Mouse (Mus musculus): ENCODE data around the gene Gchfr. TPM values are rescaled to one million over a fixed set of nuclear protein-coding genes. Genes with fewer than 3 reads are reported as not detected.

The Gchfr gene
- polyA plus RNA-seq (2014; fragmentation: Nextera tagmentation; extraction: Ambion mirVana): 2.7 and 2.9 TPM in 2 replicates

GRCm38 (mm10) chr2:119166901-119167865, at the start of gene Gchfr:
Gchfr (plus strand) TSS chr2:119167773.
- 0 out of 2 replicates have a peak within 1 kb of the TSS, but pooled peaks have one; percentile 36 for H3K9ac ChIP-seq (replicated peaks; ENCODE audit: low read depth, low read length)
- peak within 1 kb of the TSS; percentile 42 for H3K4me3 ChIP-seq (ENCODE audit: low read depth, low read length)
- H3K4me2 ChIP-seq (replicated peaks; ENCODE audit: low read depth, low read length): peak within 1 kb of the TSS; percentile 96
- H3K27ac ChIP-seq (ENCODE audit: low read length): no peak within 1 kb of the TSS
- H3K36me3 ChIP-seq (ENCODE audit: control insufficient read depth, insufficient read depth, low read length): no peaks in the 10 kb centered on the region; the same call in 1 of the 2 replicates
- WGBS: under 1% methylated on average over 60 of the region's 60 CpGs
- H3K4me1 ChIP-seq (ENCODE audit: control insufficient read depth, insufficient read depth, low read length): no peaks in the 10 kb centered on the region
- no peaks in the 10 kb centered on the region for H3K27me3 ChIP-seq (ENCODE audit: control insufficient read depth, insufficient read depth, low read length)
- H3K9me3 ChIP-seq (ENCODE audit: control insufficient read depth, low read depth, low read length): no peaks in the 10 kb centered on the region
- ATAC-seq (ENCODE audit: insufficient number of reproducible peaks, insufficient read depth, low FRiP score, low read depth): peak; percentile 74

GRCm38 (mm10) chr2:119136346-119136898, 31.2 kb upstream of the Gchfr start:
- 81% methylated on average over 5 of the region's 5 CpGs for WGBS
- peaks cover 49% of the 10 kb centered on the region for H3K36me3 ChIP-seq (ENCODE audit: control insufficient read depth, insufficient read depth, low read length)
- no peak overlapping the region for H3K9ac ChIP-seq (replicated peaks; ENCODE audit: low read depth, low read length)
- H3K9me3 ChIP-seq (ENCODE audit: control insufficient read depth, low read depth, low read length): no peaks in the 10 kb centered on the region
- H3K4me2 ChIP-seq (replicated peaks; ENCODE audit: low read depth, low read length): no peak overlapping the region
- no peak for ATAC-seq (ENCODE audit: insufficient number of reproducible peaks, insufficient read depth, low FRiP score, low read depth)
- no peak overlapping the region for H3K4me3 ChIP-seq (ENCODE audit: low read depth, low read length)
- no peaks in the 10 kb centered on the region for H3K4me1 ChIP-seq (ENCODE audit: control insufficient read depth, insufficient read depth, low read length)
- H3K27me3 ChIP-seq (ENCODE audit: control insufficient read depth, insufficient read depth, low read length): no peaks in the 10 kb centered on the region
- H3K27ac ChIP-seq (ENCODE audit: low read length): no peak overlapping the region

- Histone ChIP-seq H3K9me3 (ENCODE audit: control insufficient read depth, low read depth, low read length) (peaks cover 4% of the 10 kb centered on the region; the same call in 1 of the 2 replicates), H3K4me3 (ENCODE audit: low read depth, low read length) (no peak overlapping the region), H3K4me1 (ENCODE audit: control insufficient read depth, insufficient read depth, low read length) (no peaks in the 10 kb centered on the region), H3K27me3 (ENCODE audit: control insufficient read depth, insufficient read depth, low read length) (no peaks in the 10 kb centered on the region), H3K9ac (replicated peaks; ENCODE audit: low read depth, low read length) (no peak overlapping the region), H3K27ac (ENCODE audit: low read length) (no peak overlapping the region), H3K4me2 (replicated peaks; ENCODE audit: low read depth, low read length) (no peak overlapping the region), H3K36me3 (ENCODE audit: control insufficient read depth, insufficient read depth, low read length) (peaks cover 57% of the 10 kb centered on the region)
- no peak for ATAC-seq (ENCODE audit: insufficient number of reproducible peaks, insufficient read depth, low FRiP score, low read depth)
- 89% methylated on average over 2 of the region's 2 CpGs for whole genome bisulfite sequencing
These were observed 22.4 kb upstream of the Gchfr start for GRCm38 (mm10) chr2:119145199-119145598.

- H3K9me3 ChIP-seq (ENCODE audit: control insufficient read depth, low read depth, low read length): peaks cover 4% of the 10 kb centered on the region; the same call in 1 of the 2 replicates
- H3K27ac ChIP-seq (ENCODE audit: low read length): no peak overlapping the region
- H3K36me3 ChIP-seq (ENCODE audit: control insufficient read depth, insufficient read depth, low read length): peaks cover 63% of the 10 kb centered on the region
- 86% methylated on average over 6 of the region's 6 CpGs for WGBS
- H3K4me2 ChIP-seq (replicated peaks; ENCODE audit: low read depth, low read length): no peak overlapping the region
- H3K4me1 ChIP-seq (ENCODE audit: control insufficient read depth, insufficient read depth, low read length): no peaks in the 10 kb centered on the region
- H3K27me3 ChIP-seq (ENCODE audit: control insufficient read depth, insufficient read depth, low read length): no peaks in the 10 kb centered on the region
- ATAC-seq (ENCODE audit: insufficient number of reproducible peaks, insufficient read depth, low FRiP score, low read depth): no peak
- H3K9ac ChIP-seq (replicated peaks; ENCODE audit: low read depth, low read length): no peak overlapping the region
- H3K4me3 ChIP-seq (ENCODE audit: low read depth, low read length): no peak overlapping the region
These were observed 21.1 kb upstream of the Gchfr start for GRCm38 (mm10) chr2:119146435-119146834.

DNA sequence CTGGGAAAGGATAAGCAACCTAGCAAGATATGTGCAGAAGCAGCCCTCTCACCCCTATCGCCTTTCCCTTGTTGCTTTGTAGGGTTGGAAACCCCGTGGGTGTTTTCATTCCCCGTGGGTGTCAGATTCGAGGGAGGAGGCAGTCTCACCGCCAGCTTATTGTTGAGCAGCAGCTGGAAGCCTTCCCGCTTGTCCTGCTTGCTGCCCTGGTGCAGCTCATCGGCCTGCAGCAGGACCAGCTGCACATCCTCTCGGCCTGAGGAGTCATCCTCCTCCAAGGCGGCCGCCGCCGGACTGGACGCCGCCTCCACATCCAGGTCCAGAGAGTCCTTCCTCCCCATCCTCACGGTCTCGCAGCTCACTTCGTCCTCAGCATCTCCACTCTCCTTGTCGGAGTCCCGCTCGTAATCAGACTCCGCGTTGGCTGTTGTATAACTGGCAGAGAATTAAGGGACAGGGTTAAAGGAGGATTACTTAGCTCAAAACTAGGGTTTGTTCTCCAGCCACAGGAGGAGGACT, 20.4 kb upstream of the Gchfr start:
- H3K27me3 ChIP-seq (ENCODE audit: control insufficient read depth, insufficient read depth, low read length): no peaks in the 10 kb centered on the region
- H3K27ac ChIP-seq (ENCODE audit: low read length): no peak overlapping the region
- H3K4me3 ChIP-seq (ENCODE audit: low read depth, low read length): no peak overlapping the region
- no peak overlapping the region for H3K9ac ChIP-seq (replicated peaks; ENCODE audit: low read depth, low read length)
- peaks cover 63% of the 10 kb centered on the region for H3K36me3 ChIP-seq (ENCODE audit: control insufficient read depth, insufficient read depth, low read length)
- H3K9me3 ChIP-seq (ENCODE audit: control insufficient read depth, low read depth, low read length): peaks cover 4% of the 10 kb centered on the region; the same call in 1 of the 2 replicates
- no peaks in the 10 kb centered on the region for H3K4me1 ChIP-seq (ENCODE audit: control insufficient read depth, insufficient read depth, low read length)
- no peak overlapping the region for H3K4me2 ChIP-seq (replicated peaks; ENCODE audit: low read depth, low read length)
- ATAC-seq (ENCODE audit: insufficient number of reproducible peaks, insufficient read depth, low FRiP score, low read depth): no peak
- WGBS: 84% methylated on average over 22 of the region's 22 CpGs

- Histone ChIP-seq H3K27ac (ENCODE audit: low read length) (no peak overlapping the region), H3K27me3 (ENCODE audit: control insufficient read depth, insufficient read depth, low read length) (no peaks in the 10 kb centered on the region), H3K4me3 (ENCODE audit: low read depth, low read length) (no peak overlapping the region), H3K9ac (replicated peaks; ENCODE audit: low read depth, low read length) (no peak overlapping the region), H3K4me1 (ENCODE audit: control insufficient read depth, insufficient read depth, low read length) (no peaks in the 10 kb centered on the region), H3K9me3 (ENCODE audit: control insufficient read depth, low read depth, low read length) (peaks cover 4% of the 10 kb centered on the region; the same call in 1 of the 2 replicates), H3K36me3 (ENCODE audit: control insufficient read depth, insufficient read depth, low read length) (peaks cover 61% of the 10 kb centered on the region), H3K4me2 (replicated peaks; ENCODE audit: low read depth, low read length) (no peak overlapping the region)
- no peak for ATAC-seq (ENCODE audit: insufficient number of reproducible peaks, insufficient read depth, low FRiP score, low read depth)
- 90% methylated on average over 8 of the region's 8 CpGs for WGBS
These were observed 19.8 kb upstream of the Gchfr start for GRCm38 (mm10) chr2:119147775-119148174.

- Histone ChIP-seq H3K4me1 (ENCODE audit: control insufficient read depth, insufficient read depth, low read length) (peaks cover 9% of the 10 kb centered on the region), H3K4me2 (replicated peaks; ENCODE audit: low read depth, low read length) (no peak overlapping the region), H3K36me3 (ENCODE audit: control insufficient read depth, insufficient read depth, low read length) (peaks cover 47% of the 10 kb centered on the region), H3K27ac (ENCODE audit: low read length) (no peak overlapping the region), H3K9ac (replicated peaks; ENCODE audit: low read depth, low read length) (no peak overlapping the region), H3K4me3 (ENCODE audit: low read depth, low read length) (no peak overlapping the region), H3K9me3 (ENCODE audit: control insufficient read depth, low read depth, low read length) (no peaks in the 10 kb centered on the region), H3K27me3 (ENCODE audit: control insufficient read depth, insufficient read depth, low read length) (no peaks in the 10 kb centered on the region)
- ATAC-seq (ENCODE audit: insufficient number of reproducible peaks, insufficient read depth, low FRiP score, low read depth): no peak
- 85% methylated on average over 6 of the region's 6 CpGs for WGBS
These were observed 15.3 kb upstream of the Gchfr start for GRCm38 (mm10) chr2:119152255-119152654.

DNA sequence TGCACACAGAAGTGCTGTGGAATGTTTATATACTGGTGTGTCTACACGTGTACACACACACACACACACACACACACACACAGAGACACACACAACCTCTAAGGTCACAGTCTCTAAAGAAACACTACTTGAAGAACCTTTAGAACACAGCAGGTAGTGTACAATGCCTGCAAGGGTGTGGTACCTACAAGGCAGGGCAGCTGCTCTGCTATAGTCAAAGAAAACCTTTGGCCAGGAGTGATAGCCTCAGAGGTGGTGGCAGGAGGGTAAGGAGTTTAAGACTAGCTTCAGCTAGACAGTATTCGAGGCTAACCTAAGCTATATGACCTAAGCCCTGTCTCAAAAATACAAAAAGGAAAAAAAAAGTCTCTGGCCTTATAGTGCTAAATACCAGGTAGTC, 12.9 kb upstream of the Gchfr start:
- Histone ChIP-seq H3K27me3 (ENCODE audit: control insufficient read depth, insufficient read depth, low read length) (no peaks in the 10 kb centered on the region), H3K4me3 (ENCODE audit: low read depth, low read length) (no peak overlapping the region), H3K27ac (ENCODE audit: low read length) (no peak overlapping the region), H3K4me2 (replicated peaks; ENCODE audit: low read depth, low read length) (no peak overlapping the region), H3K4me1 (ENCODE audit: control insufficient read depth, insufficient read depth, low read length) (peaks cover 9% of the 10 kb centered on the region), H3K36me3 (ENCODE audit: control insufficient read depth, insufficient read depth, low read length) (peaks cover 36% of the 10 kb centered on the region), H3K9me3 (ENCODE audit: control insufficient read depth, low read depth, low read length) (no peaks in the 10 kb centered on the region), H3K9ac (replicated peaks; ENCODE audit: low read depth, low read length) (no peak overlapping the region)
- WGBS: 80% methylated on average over 2 of the region's 2 CpGs
- ATAC-seq (ENCODE audit: insufficient number of reproducible peaks, insufficient read depth, low FRiP score, low read depth): no peak

Measured in stomach, embryonic 14.5 days (tissue).